Mouse (Mus musculus) cerebellum, adult 11-12 months (tissue): ENCODE data around the gene Ccdc33.
A peak's percentile ranks its signal among the peaks of the same experiment; 100 is the strongest.

Experiments
- DNase-seq: peaks from one replicate; pipeline ENCODE4 v3.0.0; 2022

The Ccdc33 gene

DNA sequence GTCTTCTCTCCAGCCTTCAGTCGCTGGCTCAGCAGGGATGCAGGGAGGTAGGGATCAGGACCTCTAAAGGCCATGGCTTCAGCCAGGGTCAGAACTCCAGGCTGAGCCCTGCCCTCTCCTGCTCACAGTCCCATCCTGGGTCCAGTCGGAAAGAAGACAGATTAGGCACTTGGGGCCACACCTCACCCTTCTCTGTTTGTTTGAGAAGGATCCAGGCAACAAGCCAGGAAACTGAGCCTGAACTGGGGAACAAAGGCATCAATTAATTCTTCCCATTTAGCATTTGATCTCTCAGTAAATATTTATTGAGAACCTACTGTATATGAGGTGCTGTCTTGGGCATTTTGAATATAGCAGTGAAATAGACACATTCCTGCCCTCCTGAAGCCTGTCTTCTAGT is at the start of gene Ccdc33:
Ccdc33 (minus strand) TSS at position 153 of the 400 bp plus-strand sequence.
- DNase-seq: no peak

DNA sequence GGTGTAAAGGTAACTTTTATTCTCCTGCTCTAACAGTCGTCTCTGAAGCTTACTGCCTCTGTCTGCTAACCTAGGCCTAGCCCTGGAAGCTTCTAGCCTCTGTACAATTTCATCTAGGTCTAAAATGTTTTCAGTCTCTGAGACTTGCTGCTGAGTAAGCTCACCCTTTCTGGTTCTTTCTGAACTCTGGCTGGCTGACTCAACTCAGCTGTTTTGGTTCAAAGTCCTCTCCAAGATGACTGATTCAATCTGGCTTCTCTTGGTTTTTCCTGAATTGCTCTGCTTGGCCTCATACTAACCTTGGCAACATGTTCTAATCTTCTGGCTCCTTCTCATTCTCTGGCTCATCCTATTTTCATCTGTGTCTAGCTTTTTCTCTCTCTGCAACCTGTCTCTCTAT is 47.2 kb upstream of the Ccdc33 start:
- no peak for DNase-seq

DNA sequence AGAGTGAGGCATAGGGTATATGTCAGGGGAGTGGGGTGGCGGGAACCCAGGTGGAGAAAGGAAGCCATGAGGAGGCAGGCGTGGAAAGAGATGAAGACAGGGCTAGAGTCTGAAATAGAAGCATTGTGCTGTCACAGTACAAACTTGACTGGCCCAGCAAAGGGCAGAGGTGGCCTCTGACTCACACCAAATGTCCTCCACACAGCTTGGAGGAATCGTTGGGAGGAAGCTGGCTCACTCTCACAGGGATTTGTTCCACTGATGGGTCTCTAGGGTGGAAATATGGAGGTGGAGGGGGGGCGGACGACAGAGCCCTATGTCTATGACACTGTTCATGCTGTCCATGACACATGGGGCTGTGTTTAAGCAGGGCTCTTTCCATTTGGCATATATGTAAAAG is 44.5 kb upstream of the Ccdc33 start:
- no peak for DNase-seq

DNA sequence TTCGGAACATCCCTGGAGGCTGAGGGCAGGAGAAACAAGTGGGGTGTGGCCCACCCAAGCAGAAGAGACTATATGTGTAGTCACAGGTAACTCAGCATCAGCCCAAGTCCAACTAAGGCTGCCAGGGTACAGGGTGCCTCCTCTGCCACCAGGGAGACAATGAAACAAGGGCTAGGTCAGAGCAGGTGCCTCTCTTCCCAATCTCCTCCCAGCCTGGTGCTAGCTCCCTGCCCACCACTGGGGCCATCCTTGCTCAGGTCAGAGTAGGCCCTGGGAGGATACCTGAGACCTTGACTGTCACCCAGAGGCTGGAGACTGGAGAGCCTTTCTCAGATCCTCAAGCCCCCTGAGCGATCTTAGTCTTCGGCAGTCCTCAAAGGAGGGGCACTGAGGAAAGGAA is 43.5 kb upstream of the Ccdc33 start:
- no peak for DNase-seq

DNA sequence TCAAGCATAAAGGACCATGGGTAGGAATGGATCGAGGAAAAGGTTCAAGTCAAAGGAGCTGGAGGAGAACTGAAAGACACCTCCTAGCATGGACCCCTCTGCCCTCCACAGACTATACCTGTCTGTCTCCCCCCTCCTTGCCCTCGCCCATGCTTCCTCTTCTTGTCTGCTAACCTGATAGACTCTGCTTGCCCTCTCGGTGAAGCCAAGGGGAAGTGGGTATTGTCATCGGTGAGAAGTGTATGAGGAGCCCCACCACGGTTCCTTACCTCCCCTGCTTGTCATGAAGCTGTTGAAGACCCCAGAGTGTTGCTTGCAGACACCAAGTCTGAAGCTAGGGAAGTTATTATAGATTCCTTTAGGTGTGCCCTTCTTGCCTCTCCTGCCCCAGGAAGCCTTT is 41.7 kb upstream of the Ccdc33 start:
- no peak for DNase-seq

DNA sequence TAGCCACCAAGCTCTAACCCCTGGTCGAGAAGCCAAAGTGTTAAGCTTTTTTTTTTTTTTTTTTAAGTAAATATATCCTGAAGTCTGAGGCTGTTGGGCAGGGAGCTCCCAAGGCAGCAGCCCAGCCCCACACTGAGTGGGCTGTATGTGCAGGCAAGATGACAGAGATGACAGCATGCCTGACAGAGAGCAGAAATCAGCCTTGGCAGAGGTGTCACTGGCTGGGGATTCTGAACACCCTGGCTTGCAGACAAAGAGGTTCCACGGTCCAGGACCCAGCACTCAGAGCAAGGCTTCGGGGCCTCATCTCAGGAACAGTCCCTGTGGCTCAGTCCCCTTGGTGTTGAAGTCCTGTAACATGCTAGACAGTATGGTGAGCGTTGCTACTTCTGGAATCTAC is 41.2 kb upstream of the Ccdc33 start:
- DNase-seq: no peak

DNA sequence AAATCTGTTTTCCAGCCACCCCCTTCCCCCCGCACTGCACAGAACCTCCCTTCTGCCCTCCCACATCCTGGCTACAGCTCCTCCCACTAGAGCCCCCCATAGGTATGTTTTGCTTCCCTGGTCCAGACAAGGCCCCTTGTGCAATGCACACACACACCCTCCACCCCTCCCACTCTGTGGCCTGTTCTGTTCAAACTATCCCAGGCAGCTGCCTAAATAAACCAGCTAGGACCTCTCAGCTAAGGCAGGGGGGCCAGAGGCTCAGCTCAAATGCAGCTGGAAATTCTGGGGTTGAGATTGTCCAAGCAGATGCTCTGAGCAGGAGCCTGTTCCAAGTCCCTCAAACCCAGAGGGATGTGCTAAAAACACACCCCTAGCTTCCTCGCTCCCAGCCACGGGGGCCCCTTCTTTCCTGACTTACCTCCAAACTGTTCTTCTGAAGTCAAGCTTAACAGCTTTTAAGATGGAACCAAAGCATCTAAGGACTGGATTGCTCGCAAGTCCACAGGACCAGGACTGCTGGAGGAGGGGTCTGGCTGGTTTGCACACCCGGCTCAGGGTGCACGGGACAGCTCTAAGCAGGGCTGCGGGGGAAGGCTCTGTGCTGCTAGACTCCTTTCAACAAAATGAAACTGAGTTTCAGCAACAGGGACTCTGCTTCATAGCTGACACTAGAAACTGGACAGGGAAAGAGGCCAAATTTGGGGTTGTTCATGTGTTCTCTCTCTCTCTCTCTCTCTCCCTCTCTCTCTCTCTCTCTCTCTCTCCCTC is 40.1 kb upstream of the Ccdc33 start:
- DNase-seq: no peak

DNA sequence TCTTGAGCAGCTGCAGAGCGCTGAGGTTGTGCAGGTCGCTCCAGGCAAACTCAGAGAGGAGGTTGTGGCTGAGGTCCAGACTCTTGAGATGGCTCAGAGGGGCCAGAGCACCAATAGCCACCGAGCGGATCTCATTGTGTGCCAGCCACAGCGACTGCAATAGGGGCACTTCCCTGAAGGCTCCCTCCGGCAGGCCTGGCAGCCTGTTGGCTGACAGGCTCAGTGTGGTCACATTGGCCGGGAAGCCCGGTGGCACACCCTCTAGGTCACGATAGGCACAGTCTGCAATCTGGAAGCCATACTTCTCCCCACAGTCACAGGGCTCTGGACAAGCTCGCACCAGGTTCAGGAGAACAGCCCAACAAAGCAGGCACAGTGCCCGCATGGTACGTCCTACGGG is 39.2 kb upstream of the Ccdc33 start:
- no peak for DNase-seq

DNA sequence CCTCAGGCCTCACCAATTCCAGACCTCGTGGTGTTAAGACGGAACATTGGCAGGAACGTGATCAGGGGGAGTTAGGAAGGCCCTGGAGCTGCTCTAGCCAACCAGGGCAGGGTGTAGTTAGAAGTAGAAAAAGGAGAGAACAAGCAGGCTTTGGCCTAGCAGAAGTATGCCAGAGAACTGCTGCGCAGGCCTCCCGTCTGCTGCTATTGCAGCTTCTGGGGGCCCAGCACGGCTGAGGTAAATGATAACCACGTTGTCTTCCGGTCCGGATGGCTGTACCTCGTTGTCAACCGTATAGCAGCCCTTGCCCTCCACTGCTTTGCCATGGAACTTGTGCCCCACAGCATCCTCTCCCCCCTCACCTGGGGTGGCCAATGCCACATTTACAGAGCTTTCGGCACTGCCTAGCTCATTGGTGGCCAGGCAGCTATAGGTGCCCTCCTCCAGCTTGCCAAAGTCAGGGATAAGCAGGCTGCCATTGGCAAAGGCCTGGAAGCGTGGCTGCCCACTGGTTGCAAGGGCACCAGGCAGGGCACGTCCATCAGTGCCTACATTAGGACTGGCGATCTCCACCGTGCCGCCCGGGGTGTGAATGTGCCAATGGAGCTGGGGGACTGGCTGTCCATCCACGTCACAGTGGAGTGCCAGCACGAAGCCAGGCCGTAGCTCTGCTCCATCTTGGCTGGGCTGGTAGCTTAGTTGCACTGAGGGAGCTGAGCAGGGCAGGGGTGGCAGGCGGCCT is 38.4 kb upstream of the Ccdc33 start:
- no peak for DNase-seq

DNA sequence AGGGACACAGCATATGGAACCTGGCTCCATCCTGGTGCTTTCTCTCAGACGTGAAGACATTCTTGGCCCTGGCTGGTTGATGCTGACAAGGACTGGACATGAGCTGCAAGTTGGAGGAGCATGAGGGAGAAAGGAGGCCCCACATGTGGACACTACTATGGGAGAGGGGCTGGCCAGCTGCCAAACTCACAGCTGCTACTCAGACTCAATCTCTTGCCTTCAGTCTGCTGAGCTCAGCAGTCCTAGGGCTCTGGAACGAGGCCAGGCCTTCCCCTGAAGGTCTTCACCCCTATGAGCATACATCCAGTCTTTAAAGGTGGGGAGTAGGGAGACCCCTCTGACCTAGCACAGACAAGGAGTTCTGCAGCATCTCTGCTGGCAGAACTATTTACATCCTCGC is 36.7 kb upstream of the Ccdc33 start:
- DNase-seq: no peak

DNA sequence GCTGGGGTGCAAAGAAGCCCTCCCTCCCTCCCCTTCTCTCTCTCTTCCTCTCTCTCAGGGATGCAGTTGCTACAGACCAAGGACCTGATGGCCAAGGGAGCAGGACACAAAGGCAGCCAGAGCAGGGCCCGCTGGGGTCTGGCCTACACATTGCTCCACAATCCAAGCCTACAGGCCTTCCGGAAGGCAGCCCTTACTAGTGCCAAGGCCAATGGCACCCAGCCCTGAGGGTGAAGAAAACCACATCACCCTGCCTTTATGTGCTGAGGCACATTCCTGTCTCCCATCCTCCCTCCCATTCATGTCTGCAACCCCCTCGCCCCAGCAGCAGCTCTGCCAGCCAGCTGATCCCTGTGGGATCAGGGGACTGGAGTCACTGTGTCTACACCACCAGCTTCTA is 34.5 kb upstream of the Ccdc33 start:
- no peak for DNase-seq

DNA sequence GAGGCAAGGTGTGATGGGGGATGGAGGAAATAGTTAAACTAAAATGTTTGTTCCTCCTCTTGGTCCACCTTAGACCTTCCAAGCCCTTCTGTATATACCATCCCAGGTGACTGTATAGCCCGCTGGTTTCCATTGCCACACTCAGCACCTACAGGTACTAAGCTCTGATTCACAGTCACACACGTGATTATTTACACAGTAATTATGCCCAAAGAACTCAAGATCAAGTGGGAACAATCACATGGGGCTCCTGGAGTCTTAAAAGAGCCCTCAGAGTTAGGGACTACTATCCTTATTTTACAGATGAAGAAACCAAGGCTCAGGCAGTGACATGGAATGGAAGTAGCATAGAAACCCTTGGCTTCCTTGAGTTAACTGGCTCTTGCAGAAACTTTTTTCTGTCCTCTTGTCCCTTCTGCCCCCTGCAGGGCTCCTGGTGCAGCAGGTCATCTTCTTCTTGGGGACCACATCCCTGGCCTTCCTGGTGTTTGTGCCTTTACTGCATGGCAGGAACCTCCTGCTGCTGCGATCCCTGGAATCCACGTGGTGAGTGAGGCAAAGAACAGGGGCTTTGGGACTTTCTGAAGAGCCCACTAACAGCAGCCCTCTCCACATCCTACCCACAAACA is 32.2 kb upstream of the Ccdc33 start:
- DNase-seq: no peak

DNA sequence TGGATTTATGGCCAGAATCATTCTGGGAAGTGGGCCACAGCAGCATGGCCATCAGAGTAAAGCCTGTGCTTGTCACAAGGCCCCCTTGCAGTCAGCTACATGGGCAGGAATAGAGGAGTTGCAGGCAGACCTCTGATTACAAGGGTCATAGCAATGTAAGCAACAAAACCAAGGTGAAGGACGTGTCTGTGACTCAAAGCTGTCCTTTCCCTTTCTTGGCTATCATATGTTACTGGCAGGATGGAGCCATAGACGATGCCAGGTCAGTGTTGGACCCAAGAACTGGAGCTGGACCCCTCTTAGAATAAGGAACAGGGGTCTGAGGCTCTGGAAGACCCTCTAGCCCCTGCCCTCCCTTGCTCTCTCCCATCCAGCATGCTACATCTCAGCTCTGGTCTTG is 30.2 kb upstream of the Ccdc33 start:
- no peak for DNase-seq

DNA sequence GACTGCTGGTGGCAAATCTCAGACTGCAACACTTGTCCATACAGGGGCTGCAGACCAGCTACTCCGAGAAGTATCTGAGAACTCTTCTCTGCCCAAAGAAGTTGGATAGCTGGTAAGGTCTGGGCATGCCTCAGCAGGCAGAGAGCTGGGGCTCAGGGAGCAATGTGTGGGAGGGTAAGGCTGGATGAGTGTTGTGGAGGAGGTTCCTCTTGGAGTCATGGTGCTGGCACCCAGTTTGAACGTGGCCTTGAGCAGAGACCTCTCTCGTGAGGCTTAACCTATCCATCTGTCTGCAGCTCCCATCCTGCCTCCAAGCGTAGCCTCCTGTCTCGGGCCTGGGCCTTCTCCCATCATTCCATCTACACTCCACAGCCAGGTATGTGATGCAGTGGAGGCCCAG is 26.8 kb upstream of the Ccdc33 start:
- DNase-seq: no peak

DNA sequence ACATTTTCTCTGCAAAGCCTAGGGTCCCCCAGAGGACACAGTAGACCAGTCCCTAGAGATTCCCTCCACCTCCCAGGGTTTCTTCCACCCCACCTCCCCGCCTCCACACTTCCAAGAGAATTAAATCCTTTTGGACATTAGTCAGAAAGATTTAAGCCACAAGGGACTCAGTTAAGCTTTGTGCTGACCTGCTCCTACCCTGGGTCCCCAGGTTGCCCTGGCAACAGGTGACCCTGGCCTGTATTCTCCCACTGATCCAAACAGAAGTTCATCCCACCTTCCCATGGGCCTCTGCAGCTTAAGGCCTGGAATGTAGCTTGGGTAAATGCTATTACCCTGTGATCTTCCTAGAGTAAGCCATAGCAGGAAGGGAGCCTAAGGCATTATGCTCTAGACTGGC is 26.0 kb upstream of the Ccdc33 start:
- no peak for DNase-seq

DNA sequence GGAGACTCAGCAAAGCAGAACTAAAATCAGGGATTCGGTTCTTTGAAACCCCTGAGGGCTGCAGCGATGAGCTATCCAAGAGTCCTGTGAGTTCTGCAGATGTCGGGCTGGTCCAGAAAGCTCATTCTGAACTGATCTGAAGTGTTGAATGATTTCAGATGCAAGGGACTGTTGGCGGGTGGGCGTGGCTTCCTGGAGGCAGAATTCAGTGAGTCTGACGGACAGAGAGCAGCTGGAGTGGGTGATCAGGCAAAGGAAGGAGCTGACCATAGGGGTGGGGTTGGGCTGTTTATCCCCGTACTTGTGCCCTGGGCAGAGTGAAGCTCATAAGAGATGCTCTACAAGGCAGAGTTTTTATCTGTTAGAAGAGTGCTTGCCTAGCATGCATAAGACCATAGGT is 24.8 kb upstream of the Ccdc33 start:
- DNase-seq: no peak

DNA sequence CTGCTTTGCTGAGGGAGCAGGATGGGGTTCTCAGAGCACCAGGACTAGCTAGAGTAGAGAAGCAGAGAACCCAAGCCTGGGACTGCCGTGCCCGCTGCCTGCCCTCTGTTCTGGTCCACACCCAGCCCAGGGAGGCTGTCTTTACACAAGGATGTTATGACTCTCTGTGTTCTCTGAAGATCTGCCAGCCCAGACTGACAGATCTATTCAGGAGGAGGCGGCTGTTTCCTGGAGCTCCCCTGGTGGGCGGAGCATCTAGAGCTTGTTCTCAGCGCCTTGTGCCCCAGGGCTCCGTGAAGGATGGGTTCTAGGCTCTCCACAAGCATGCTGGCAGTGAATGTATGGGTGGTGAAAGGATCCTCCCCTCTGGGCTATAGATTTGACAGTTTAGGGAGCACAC is 21.3 kb upstream of the Ccdc33 start:
- DNase-seq: no peak

DNA sequence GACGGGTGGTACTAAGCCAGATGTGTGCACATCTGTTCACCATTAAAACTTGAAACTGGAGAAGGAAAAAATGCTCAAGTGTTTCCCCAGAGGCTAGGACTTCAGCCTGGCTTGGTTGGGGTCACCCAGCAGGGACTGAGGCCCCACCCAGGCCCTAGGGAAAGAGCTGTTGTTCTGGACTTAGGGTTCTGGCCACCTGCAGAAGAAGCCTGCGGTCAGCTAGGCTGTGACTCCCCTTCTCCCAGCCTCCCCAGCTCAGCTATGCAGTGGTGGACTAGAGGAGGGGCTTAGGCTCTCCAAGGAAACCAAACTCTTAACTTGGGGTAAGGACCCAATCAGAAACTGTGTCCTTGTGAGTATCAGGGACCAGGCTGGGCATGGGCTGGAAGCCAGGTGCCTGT is 17.3 kb upstream of the Ccdc33 start:
- no peak for DNase-seq

DNA sequence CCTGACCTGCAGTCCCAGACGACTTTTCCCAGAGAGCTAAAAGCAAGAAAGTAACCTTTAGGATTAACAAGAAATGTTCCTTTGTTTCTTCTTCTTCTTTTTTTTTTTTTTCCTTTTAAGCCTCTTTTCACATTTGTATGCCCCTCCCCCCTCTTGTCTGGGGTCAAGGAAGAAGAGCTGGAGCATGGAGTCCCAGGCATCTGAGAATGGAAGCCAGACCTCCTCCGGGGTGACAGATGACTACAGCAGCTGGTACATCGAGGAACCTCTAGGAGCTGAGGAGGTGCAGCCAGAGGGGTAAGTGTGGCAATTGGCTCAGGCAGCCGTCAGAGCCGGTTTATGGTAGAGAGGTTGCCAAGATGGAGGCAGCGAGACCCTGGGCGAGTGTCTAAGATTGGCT is 16.3 kb upstream of the Ccdc33 start:
- peak; percentile 52 for DNase-seq

DNA sequence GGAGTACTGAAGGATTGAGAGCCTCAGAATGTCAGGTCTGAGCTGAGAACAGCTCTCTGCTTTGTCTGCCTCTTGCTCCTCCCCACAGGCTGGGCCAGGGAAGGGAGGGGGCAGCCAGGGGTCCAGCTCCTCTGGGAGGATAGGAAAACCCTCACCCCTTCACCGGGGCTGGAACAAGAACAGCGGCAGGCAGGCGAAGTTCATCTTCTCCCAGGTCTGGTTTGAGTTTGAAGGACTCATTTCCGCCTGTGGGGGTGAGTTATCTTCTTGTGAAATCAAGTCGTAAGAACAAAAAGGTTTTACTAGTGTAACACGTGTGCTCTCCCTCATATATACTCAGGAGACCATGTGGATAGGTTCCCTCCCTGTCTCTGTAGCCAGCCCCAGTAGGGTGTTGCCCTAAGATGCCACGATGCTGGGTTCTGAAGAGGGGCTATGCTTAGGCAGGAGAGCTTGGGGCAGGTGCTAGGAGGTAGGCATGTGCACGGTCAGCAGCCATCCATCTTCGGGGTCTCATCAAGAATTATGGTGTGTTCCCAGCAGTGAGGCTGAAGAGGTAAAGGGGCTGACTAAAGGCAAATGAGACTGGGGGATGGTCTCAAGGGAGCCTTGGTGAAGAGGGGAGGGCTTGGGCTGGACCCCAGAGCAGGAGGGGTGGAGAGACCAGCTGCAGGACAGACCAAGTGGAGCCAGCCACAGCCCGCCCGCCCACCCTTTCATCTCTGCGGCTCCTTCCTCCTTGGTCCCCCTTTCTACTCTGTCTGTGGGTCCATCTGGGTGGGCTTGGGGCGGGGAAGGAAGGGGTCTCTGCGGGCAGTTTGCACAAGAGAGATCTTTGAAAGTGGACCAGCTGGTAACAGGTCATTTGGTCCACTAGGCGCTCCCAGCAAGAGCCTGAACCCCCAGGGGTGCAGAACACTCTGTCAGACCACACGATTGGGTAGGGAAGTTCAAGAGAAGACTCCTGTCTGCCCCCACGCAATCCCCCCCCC is 15.6 kb upstream of the Ccdc33 start:
- no peak for DNase-seq

DNA sequence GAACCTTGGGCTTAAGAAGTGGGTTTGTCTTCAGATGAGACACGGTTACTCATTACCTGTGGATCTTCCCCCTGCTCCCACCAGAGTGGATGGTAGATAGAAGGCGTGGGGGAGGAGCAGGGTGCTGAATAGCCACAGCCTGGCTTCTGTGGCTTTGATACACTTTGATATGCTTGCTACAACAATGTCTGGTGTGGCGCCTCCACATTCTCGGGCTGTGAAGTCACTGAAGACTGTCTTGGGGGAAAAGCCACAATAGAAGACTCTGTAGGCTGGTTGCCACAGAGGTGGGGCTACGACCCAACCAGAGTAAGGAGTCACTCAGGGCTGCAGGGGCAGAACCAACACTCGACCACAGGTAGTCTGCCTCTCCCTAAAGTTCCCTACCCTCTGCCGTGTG is 13.1 kb upstream of the Ccdc33 start:
- no peak for DNase-seq

DNA sequence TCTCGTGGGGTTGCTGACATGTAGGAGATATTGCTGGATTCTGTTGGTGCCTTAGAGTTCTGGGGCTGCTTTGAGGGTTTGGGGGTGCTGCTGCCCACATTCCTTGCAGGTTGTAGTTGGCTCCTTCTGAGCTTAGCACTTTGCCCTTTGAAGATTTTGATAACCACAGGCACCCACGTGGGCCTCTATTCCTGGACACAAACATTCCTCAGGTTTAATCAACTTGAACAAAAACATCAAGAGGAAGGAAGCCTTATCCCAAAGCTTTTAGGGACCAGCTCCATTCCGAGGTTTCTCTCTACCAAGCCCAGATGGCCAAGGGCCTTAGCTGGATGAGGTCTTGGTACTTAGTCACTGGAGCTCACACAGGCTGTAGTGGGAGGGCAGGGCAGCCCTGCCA is 12.3 kb upstream of the Ccdc33 start:
- DNase-seq: no peak

DNA sequence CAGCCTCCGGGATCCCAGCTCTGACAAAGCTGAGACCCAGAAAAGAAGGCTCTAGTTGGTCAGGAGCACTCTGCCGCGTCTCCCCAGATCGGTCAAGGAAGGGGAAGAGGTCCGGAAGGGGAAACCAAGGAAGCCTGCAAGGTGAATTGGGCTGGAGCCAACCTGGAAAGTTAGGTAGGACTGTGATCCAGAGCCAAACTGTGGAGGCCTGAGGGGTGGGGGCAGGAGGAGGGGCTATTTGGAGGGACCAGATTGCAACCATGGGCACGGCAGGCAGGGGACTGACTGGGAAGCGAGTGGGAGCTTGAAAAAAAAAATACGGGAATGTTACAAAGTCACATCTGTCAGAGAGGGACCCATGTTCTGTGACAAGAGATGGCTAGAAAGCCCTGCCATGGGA is 10.9 kb upstream of the Ccdc33 start:
- DNase-seq: no peak
